Mouse (Mus musculus) bone marrow, adult 2 months (tissue): ENCODE measurements around the gene Secisbp2l.

Experiments used
- CTCF ChIP-seq: fragments of 200-500 bp; IDR thresholded peaks from 2 replicates; pipeline ENCODE4 v1.5.1; 2011; ENCODE audit warnings: low read length, control low read depth; ENCODE audit not compliant: control insufficient read depth, insufficient read depth
- POLR2A ChIP-seq: fragments of 200-500 bp; IDR thresholded peaks from 2 replicates; pipeline ENCODE4 v1.6.1; 2011; ENCODE audit warnings: low read depth, mild to moderate bottlenecking, control low read depth, low read length, borderline replicate concordance; ENCODE audit not compliant: control insufficient read depth

- TF ChIP-seq CTCF (no peak), POLR2A (no peak)
Measured at GRCm38 (mm10) chr2:125749330-125749729, 33.3 kb downstream of the Secisbp2l start.
